Mouse (Mus musculus): Measurements from ENCODE around the gene Bcl11b. TPM values are rescaled to one million over a fixed set of nuclear protein-coding genes. Genes with fewer than 3 reads are reported as not detected.

Gene Bcl11b
- total and polyA plus RNA-seq, 3 experiments = not detected

DNA sequence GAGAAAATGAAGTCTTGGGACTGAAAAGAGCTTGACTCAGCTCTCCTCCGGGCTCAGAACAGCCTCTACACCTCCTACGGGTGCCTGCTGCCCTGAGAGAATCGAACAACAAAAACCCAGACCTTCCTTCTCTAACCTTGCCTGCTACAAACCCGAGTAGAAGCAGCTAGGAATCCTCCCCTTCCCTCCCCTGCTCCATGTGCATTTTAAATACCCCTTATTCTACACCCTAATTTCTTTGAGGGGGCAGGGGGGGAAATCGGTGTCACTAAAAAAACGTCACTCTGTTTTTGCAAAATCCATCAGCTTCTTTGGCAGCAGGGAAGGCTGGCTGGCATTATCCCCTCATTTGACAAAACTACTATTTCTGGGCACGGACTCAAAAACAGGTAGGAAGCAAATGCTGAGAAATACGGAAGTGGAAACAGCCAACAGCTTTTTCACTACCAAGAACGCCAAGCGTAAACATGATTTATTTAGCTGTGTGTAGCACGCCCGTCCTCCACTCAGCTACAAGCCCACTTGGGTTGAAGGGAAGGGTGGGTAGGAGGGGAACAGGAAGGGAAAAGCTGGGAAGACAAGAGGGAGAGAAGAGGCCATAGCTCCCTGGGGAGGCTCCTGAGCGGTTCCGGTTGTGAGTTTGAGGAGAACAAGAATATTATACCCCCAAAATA lies 27.4 kb downstream of the Bcl11b start:
- in situ Hi-C loops (cut with MboI; ENCODE audit: low pct_ligation_motif_present, low pct_unique_long_range_greater_than_20kb, low sequenced_read_pairs) (no loop called here), dilution Hi-C loops (cut with MboI; ENCODE audit: extremely low pct_ligation_motif_present, extremely low pct_unique_long_range_greater_than_20kb, low sequenced_read_pairs) (no loop called here)
- peaks cover 91% of the 10 kb centered on the region for H3K9me3 ChIP-seq (replicated peaks; ENCODE audit: low read length)
- H3K4me1 ChIP-seq (ENCODE audit: control insufficient read depth in 1 of 2, insufficient read depth in 2 of 2) = no peaks in the 10 kb centered on the region
- H3K4me3 ChIP-seq (replicated peaks in 1 of 3; ENCODE audit: low read depth in 2 of 3, low read length in 2 of 3, poor library complexity in 1 of 3) = no peak overlapping the region
- TF ChIP-seq SMC3 (IDR thresholded peaks at IDR 0.05; ENCODE audit: low read depth, low read length) (no peak), IRF4 (IDR thresholded peaks at IDR 0.05; ENCODE audit: low read depth, low read length) (no peak), RCOR1 (conservative IDR thresholded peaks at IDR 0.05; ENCODE audit: low read depth, low read length) (no peak), ZKSCAN1 (IDR thresholded peaks at IDR 0.05; ENCODE audit: borderline replicate concordance, low read depth, low read length) (no peak), MAZ (IDR thresholded peaks at IDR 0.05; ENCODE audit: low read depth, low read length) (no peak), TBP (conservative IDR thresholded peaks at IDR 0.05; ENCODE audit: low read depth, low read length) (no peak), EP300 (IDR thresholded peaks at IDR 0.05; ENCODE audit: low read length) (no peak), CHD1 (IDR thresholded peaks at IDR 0.05; ENCODE audit: low read depth, low read length) (no peak), MXI1 (IDR thresholded peaks at IDR 0.05; ENCODE audit: low read depth, low read length) (no peak), ELF1 (IDR thresholded peaks at IDR 0.05; ENCODE audit: low read depth, low read length) (no peak), USF1 (IDR thresholded peaks at IDR 0.05; ENCODE audit: low read depth, low read length) (no peak), BHLHE40 (IDR thresholded peaks at IDR 0.05; ENCODE audit: low read depth, low read length) (no peak), E2F4 (IDR thresholded peaks at IDR 0.05; ENCODE audit: insufficient replicate concordance, low read depth, low read length) (no peak), ZNF384 (IDR thresholded peaks at IDR 0.05; ENCODE audit: low read depth, low read length) (no peak), NELFE (IDR thresholded peaks at IDR 0.05; ENCODE audit: low read depth, low read length) (no peak)
- H3K9ac ChIP-seq (ENCODE audit: insufficient read depth, low read depth) = no peak overlapping the region
- no peak overlapping the region for H3K4me2 ChIP-seq (ENCODE audit: insufficient read depth, low read depth, poor library complexity, severe bottlenecking)
- H3K27ac ChIP-seq (ENCODE audit: insufficient read depth, low read depth) = no peak overlapping the region
- no peaks in the 10 kb centered on the region for H3K79me2 ChIP-seq (replicated peaks; ENCODE audit: control insufficient read depth, extremely low read depth, insufficient read depth, poor library complexity, severe bottlenecking)
- no peaks in the 10 kb centered on the region for H3K36me3 ChIP-seq (replicated peaks in 1 of 2; ENCODE audit: control insufficient read depth in 1 of 2, insufficient read depth in 1 of 2, low read length in 1 of 2)
- no peak for DNase-seq (ENCODE audit: extremely low read depth)
- no peaks in the 10 kb centered on the region for H3K27me3 ChIP-seq (replicated peaks)

DNA sequence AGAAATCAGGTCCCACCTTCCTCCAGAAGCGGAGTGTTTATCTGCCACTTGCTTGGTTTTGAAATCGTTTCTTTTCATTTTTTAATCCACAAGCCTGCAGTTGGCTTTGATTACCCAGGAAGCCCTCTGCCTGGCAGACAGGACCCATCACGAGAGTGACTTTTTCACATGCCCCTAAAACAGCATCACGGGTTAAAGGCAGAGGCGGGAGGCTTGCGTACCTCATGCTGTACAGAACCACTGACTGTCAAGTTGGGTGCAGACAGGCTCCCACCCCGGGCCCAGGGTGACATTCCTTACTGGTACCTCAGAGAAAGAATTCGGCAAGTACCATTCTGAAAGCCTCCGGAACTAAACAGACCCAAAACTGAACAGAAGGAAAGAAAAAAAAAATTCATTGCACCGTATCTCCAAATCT lies 27.9 kb downstream of the Bcl11b start:
- DNase-seq (ENCODE audit: extremely low read depth) = no peak
- in situ Hi-C loops (cut with MboI; ENCODE audit: low pct_ligation_motif_present, low pct_unique_long_range_greater_than_20kb, low sequenced_read_pairs) (no loop called here), dilution Hi-C loops (cut with MboI; ENCODE audit: extremely low pct_ligation_motif_present, extremely low pct_unique_long_range_greater_than_20kb, low sequenced_read_pairs) (no loop called here)
- no peak overlapping the region for H3K4me3 ChIP-seq (replicated peaks in 1 of 3; ENCODE audit: low read depth in 2 of 3, low read length in 2 of 3, poor library complexity in 1 of 3)
- H3K9me3 ChIP-seq (replicated peaks; ENCODE audit: low read length) = peaks cover 88% of the 10 kb centered on the region
- H3K36me3 ChIP-seq (replicated peaks in 1 of 2; ENCODE audit: control insufficient read depth in 1 of 2, insufficient read depth in 1 of 2, low read length in 1 of 2) = no peaks in the 10 kb centered on the region
- H3K27me3 ChIP-seq (replicated peaks) = no peaks in the 10 kb centered on the region
- H3K4me2 ChIP-seq (ENCODE audit: insufficient read depth, low read depth, poor library complexity, severe bottlenecking) = no peak overlapping the region
- H3K79me2 ChIP-seq (replicated peaks; ENCODE audit: control insufficient read depth, extremely low read depth, insufficient read depth, poor library complexity, severe bottlenecking) = no peaks in the 10 kb centered on the region
- no peaks in the 10 kb centered on the region for H3K4me1 ChIP-seq (ENCODE audit: control insufficient read depth in 1 of 2, insufficient read depth in 2 of 2)
- TF ChIP-seq IRF4 (IDR thresholded peaks at IDR 0.05; ENCODE audit: low read depth, low read length) = no peak
- no peak for TF ChIP-seq POLR2AphosphoS2 (IDR thresholded peaks at IDR 0.05; ENCODE audit: low read depth, low read length)
- TF ChIP-seq TBP (conservative IDR thresholded peaks at IDR 0.05; ENCODE audit: low read depth, low read length) = no peak
- TF ChIP-seq EP300 (IDR thresholded peaks at IDR 0.05; ENCODE audit: low read length) = no peak
- TF ChIP-seq USF1 (IDR thresholded peaks at IDR 0.05; ENCODE audit: low read depth, low read length) = no peak
- TF ChIP-seq SMC3 (IDR thresholded peaks at IDR 0.05; ENCODE audit: low read depth, low read length) = no peak
- TF ChIP-seq RCOR1 (conservative IDR thresholded peaks at IDR 0.05; ENCODE audit: low read depth, low read length) = no peak
- no peak for TF ChIP-seq MAZ (IDR thresholded peaks at IDR 0.05; ENCODE audit: low read depth, low read length)
- no peak for TF ChIP-seq MXI1 (IDR thresholded peaks at IDR 0.05; ENCODE audit: low read depth, low read length)
- TF ChIP-seq CTCF (conservative IDR thresholded peaks at IDR 0.05 in 1 of 2, IDR thresholded peaks at IDR 0.05 in 1 of 2; ENCODE audit: low read depth in 2 of 2, low read length in 2 of 2) = no peak
- no peak for TF ChIP-seq E2F4 (IDR thresholded peaks at IDR 0.05; ENCODE audit: insufficient replicate concordance, low read depth, low read length)
- TF ChIP-seq NRF1 (IDR thresholded peaks at IDR 0.05; ENCODE audit: low read depth, low read length) = no peak
- TF ChIP-seq UBTF (IDR thresholded peaks at IDR 0.05; ENCODE audit: low read depth, low read length) = no peak
- TF ChIP-seq TCF12 (IDR thresholded peaks at IDR 0.05; ENCODE audit: low read depth, low read length) = no peak
- no peak for TF ChIP-seq ZMIZ1 (IDR thresholded peaks at IDR 0.05; ENCODE audit: low read depth, low read length)
- TF ChIP-seq MEF2A (IDR thresholded peaks at IDR 0.05; ENCODE audit: borderline replicate concordance, low read depth, low read length) = no peak
- TF ChIP-seq ZNF384 (IDR thresholded peaks at IDR 0.05; ENCODE audit: low read depth, low read length) = no peak
- no peak overlapping the region for H3K9ac ChIP-seq (ENCODE audit: insufficient read depth, low read depth)
- no peak overlapping the region for H3K27ac ChIP-seq (ENCODE audit: insufficient read depth, low read depth)
